Mouse (Mus musculus) CD4-positive helper T cell, adult 2 months (primary cell): Measurements from ENCODE around the gene Slc35f1.

Experiments
- DNase-seq: peaks from one replicate; pipeline ENCODE4 v3.0.0-alpha.2; 2012; ENCODE audit warnings: low read depth, missing footprints, low spot score

Slc35f1 gene

DNA sequence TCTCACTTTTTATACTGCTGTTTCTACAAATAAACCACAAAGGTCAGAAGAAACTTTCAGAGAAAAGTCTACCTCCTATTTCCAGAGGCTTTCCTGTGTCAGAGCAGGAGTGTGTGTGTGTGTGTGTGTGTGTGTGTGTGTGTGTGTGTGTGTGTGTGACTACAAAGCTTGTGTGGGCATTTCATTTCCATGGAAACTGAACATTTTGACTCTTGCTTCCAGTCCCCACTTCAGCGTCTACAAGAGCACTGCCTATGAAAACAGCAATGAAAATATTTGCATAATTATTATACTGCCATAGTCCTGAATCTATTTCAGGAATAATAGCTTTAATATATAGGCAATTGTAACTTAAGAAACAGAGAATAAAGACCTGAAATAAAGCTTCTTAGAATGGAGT, 241.8 kb downstream of the Slc35f1 start:
- no peak for DNase-seq

DNA sequence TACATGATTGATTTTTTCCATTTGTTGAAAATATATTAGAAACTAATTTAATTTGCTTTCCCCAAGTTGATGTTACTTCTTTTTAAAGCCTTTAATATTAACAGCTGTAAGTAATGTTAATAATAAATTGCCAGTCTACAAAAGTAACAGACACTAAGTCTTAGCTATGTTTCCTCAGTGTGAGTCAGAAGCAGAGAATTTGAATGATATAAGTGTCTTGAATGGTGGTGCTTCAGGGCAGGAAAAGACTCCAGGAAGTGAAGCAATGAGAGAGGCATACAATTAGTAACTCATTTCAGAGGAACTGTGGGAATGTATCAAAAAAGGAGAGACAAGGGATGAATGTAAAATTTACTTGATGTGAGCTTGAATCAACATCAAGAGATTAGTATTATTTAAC, 244.3 kb downstream of the Slc35f1 start:
- no peak for DNase-seq

DNA sequence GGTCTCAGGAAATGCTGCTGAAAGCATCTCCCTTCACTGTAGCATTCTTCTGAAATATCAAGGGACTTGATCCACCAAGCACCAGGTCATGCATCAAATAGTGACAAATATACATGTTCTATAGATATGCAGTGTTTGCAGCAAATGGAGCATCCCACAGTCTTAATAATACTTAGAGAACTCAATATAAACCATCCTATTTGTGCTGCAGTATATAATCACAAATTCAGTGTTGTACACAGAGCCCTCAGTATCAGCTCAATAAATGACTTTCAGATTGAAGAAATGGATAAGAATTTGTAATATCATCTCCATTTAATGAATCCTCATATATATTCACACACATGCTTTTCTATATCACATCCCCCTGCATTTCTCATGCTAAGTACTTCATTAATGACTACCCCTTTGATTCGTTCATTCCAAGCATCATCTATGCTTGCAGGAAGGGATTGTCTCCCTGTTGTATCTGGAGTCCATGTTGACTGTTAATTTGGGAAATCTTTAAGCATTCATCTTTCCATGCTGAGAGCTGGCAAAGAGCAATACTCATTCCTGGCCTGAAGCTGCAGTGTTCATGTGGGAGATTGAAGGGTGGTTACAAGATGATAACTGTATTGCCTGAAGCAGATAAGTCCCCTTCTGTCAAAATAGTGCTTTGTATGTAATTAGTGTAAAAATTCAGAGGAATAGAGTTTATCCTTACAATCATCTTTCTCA, 249.9 kb downstream of the Slc35f1 start:
- DNase-seq: no peak

DNA sequence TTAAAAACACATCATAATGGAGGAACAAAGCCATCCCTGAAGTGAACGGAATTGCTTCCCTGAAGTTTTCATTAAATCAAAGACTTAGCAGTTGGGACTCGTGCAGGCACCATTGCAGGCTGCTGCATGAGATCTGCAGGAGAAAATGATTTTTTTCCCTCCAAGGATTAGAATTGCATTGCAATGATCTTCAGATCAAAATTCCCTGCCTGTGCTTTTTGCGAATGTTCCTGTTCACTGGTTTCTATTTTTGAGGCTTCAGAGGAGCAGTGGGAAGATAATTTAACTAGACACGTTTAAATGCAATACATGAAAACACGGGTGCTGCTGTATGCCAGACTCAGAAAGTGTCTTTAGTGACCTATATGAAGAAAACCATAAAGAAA, 250.5 kb downstream of the Slc35f1 start:
- DNase-seq: no peak

DNA sequence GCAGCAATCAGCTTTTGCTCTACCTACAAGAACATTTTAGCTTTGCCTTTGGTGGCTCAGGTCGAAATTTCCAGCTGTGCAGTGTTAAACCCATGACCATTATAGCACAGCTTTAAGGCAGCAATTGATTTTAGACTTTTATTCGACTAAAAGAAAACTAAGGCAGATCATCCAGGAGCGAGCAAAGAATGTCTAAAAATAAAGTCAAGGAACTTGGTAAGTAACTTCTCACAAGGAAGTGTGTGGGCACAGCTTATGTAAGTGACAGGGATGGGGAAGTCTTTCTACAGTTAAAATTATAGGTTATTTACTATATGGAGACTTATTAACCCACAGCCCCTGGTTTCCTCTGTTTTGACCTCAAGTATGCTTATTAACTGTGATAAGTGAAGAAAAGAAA, 262.2 kb downstream of the Slc35f1 start:
- no peak for DNase-seq

DNA sequence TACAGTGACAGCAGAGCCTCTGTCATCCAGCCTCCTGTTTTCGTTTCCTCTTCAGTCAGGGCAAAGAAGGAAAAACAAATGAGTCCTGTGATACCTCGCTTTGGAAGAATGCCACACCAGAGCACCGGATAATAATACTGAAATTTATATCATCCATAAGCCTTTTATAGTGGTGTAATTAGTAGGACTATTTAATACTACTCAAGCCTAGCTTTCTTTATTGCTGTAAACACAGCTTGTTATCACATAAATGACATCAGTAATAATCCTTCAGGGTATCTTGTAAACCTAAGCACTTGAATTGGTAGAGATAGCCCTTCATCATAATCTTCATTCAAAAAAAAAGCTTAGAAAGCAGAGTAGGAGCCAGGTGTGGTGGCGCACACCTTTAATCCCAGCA, 266.4 kb downstream of the Slc35f1 start:
- no peak for DNase-seq

DNA sequence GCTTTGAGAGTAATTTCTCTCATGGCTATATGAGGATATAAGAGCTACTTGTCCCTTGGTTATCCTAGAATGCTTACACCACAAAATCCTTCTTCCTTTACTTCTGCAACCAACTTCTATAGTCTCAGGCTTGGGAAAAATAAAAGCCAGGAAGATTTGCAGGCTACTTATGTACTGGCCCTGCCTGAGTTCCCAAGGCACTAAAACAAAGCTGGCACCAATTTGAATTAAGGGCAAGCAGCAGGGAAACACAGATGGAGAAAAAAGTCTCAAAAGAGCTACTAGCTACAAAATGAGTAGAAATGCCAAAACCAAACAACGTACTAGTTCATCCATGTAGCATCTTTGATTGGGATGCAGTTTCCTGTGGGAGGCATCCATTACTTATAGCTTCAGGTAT, 288.9 kb downstream of the Slc35f1 start:
- DNase-seq: no peak

DNA sequence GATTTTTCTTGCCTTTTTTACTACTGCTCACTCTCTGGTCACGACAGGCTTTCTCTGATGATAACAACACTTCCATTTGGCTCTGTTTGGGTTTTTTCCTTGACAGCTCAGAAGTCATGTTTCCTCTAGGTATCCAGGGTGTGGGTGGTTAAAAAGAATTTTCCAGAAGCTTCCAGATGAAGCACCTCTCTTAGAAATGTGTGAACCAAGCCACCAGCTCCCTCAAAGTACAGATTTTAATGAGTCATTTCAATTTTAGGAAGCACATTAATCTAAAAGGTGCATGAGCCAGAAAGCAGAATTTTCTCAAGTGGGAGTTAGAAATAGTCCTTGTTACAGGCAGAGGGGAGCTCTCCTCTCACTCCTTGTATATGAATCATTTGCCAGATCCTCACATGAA, 292.5 kb downstream of the Slc35f1 start:
- DNase-seq: no peak

DNA sequence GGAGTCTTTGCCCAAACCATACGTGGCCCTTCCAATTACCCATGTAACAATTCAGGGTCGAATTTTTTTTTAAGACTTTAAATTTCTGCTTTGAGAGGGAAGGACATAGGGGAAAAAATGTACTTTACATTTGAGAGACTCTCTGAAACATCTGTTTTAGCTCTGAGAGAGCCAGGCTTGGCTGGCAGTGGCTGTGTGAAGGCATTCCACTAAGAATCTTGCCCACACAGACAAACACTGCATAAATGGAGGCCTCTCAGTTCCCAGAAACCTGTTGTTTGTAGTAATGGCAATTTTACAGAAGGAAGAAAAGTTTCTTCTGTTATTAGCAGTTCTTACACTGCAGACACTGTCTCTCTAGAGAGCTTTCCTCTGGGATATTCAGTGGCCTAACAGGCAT, 301.9 kb downstream of the Slc35f1 start:
- DNase-seq: no peak

DNA sequence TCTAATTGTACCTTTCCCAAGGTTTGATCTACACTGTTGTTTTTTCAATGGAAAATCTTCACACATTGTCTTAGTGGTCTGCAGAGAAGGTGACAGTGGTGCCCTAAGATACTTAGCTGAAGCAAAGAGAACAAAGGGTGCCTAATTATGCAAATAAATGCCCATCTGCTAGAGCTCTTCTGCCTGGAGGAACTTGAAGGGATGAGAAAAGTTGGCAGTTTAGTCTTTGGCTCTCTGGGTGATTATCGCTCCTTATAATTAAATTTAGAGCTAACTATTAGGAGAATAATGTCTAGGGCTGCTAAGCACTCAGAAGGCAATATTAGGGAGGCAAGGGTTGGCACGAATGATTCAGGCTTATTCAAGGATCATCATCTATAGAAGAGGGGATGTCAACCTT, 306.6 kb downstream of the Slc35f1 start:
- DNase-seq: no peak

DNA sequence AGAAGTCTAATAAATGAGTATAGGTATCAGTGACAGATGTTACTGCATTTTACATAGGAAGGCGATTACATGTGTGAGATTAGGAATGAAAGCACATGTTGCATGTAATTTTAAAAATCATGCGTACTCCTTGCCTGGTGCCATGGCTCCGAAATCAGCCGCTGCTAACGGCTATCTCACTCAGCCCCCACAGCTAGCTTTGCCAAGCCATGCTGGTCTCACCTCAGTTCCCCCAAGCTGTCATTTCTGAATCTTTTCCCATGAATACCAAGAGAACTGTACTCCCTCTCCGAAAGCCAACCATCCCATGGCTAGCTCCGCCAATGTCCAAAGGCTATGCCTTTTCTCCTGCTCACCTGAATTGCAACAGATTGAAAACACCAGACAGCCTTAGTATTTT, 310.8 kb downstream of the Slc35f1 start:
- DNase-seq: no peak

DNA sequence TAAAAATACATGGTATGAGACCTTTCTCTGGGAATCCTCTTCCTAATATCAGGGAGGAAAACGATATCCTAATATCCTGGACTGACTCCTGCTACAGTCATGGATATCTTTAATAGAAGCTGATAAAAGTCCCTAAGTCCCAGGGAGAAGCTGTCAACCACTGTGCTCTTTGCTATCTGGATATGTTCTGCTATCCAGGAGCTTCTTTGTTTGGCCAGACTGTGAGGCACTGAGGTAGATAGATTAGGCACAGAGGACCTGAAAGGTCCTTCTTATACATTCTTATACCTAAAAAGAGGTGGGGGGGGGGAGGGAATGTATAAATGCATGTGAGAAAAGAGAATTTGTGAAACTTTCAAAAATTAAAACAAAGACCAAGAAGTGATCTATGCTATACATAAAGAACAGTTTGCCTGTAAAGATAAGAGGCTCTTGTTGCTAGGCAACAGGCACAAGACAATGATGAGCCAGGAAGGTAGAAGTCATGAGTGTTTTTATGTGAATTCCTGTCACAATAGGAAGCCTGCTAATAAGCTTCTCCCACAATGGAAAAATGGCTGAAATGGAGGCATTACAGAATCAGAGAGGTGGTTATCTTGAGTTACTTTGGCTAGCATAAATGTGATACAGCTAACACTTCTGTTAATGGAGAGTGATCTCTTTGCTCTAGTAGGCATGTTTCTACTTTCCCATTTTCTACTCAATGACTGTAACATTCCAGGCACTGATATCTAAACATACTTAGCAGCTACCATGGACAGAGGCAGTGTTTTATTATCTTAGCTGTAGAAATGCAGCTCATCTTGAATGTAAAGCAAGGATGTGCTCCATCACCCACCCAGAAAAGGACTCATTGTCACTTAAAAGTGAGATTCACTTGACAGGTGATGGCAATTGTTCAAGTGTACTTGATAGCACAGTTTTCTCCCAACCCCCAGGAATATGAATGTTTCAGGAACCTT, 316.2 kb downstream of the Slc35f1 start:
- DNase-seq: no peak

DNA sequence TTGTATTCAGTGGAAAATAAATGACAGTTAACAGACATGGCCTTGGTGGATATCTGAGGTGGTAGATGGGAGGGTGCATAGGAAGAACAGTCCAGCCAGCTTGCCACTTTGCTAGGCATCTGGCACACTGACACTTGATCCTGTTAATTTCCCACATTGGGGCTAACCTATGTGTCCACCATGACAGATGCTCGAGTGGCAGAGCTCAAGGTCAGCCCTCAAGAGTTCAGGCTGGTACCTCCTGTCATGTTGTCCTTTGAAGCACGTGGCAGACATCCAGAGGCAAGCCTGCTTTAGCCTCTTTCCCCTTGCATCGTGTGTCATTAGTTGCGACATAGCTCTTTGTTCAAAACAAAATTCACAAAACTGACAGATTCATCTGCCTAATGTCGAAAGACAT, 323.5 kb downstream of the Slc35f1 start:
- no peak for DNase-seq

DNA sequence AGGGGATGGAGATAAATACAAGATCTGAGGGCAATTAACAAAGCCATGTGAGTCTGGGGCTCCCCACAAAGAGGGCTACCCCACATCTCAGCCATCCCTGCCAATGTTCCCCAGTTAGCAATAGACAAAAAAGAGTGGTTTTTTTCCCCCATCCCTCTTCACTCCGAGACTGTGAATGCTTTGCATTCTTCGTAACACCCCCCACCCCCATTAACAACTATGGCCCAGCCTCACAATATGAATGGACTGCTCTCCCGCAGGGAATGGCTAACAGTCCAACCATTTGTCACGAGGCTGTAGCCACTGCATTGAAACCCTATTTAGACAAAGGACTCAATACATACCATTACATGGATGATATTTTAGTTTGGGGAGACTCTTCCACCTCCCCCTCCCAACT, 338.1 kb downstream of the Slc35f1 start:
- no peak for DNase-seq

DNA sequence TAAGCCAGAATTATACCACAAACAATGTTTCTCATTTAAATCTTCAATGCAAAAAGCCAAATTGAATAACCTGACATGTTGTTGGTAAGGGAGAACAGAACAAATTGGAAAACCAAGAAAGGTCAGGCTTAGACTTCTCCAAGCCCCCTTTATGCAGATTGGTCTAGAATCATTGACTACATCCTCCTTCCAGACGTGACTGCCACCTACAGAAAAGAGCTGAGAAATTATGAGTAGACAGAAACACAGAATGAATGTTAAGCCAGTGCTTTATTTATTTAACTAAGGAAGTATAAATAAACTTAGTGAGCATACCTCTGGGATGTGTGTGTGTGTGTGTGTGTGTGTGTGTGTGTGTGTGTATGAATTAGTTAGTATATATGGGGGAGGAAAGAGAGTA, 344.9 kb downstream of the Slc35f1 start:
- no peak for DNase-seq

DNA sequence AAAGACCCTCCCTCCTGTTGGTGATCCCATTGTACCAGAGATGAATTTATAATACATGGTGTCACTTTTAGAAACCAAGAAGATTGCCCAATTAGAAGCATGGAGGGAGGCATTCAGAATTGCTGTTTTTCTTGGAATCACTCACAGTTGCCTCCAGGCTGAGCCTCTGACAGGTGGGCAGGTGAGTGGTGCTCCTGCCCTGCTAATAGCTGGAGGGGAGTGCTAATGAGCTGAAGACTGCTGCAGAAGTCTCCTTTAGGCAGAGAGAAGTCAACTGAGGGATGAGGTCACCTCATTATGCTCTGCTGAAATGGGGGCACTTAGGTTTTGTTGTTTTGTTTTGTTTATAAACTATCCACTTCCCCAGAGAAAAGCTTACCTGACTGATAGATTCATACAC, 355.6 kb downstream of the Slc35f1 start:
- DNase-seq: no peak

DNA sequence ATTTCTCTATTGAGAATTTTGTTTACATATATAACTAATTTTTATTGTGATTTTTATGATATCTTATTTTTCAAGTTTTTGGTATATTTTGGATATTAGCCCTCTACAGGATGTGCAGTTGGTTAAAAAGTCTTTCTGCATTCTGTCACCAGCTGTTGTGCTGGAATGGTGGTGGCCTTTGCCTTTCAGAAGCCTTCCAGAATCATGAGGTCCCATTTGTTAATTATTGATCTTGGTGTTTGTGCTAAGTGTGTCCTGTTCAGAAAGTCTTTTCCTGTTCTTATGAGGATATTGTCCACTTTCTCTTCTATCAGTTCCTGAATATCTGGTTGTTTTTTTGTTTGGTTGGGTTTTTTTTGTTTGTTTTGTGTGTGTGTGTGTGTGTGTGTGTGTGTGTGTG, 362.2 kb downstream of the Slc35f1 start:
- DNase-seq: no peak

DNA sequence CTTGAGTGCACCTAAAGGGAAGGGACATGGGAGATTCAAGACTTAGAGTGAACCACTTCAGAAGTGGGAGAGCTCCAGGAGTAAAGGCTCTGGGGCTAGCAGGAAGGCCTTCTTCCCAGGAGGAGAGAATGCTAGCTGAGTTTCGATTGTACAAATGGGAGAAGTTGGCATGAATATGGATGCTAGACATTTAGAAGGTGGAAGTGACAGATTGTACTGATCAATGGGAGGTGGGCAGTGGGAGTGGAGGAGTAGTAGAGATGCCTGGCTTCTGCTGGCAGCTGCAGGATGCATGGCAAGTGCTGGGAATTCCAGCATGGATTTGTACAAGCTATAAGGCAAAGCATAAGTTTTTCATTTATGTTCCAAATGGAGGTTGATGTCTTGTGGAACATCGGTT, 370.4 kb downstream of the Slc35f1 start:
- DNase-seq: no peak

DNA sequence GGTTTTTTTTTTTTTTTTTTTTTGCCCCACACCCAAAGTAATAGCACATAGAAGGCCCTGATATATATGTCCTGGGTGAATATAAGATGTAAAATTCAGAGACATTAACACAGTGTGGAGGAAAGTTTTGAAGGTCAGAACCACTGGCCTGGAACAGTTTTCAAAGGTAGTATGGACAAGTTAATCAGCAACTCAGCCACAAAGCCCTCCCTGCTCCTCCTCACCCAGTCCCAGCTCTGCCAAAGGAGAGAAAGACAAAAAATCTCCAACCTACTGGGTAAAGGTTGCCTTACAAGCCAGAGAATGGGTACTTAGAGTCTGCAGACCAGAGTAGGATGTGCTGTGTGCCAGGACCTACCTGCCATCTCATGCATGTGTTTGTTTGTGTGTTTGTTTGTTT, 372.4 kb downstream of the Slc35f1 start:
- no peak for DNase-seq

DNA sequence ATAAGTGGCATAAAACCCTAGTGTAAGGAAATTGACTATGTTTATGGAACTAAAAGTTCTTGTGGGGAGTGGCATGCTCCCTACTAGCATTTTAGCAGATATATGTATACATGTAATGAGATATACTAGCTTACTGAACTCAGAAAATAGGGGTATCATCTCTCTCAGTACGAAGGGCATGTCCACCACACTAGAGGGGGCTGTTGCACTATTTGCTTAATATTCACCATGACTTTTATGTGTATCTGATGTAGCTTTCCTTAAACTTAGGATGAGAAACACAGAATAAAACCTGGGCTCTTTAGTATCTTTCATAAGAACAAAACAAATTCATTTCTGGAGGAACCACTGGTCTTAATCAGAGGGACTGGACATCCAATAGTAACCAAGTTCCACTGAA, 397.5 kb downstream of the Slc35f1 start:
- DNase-seq: no peak

DNA sequence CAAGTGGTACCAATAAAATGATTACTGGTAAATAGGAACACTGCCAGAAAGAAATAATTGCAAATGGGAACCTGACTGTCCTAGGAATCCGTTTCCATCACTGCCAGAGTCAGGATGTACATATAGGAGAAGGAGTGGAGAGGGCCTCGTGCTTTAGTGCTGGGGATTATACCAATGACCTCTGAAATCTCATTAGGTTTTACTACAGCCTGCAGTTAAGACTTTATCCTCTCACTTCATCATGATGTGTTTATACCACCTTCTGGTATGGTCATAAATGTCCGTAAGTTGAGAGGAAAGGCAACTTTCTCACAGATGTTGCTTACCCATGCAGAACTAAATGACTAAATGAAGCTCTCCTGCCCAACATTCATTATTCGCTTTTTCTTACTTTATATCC, 401.2 kb downstream of the Slc35f1 start:
- no peak for DNase-seq

DNA sequence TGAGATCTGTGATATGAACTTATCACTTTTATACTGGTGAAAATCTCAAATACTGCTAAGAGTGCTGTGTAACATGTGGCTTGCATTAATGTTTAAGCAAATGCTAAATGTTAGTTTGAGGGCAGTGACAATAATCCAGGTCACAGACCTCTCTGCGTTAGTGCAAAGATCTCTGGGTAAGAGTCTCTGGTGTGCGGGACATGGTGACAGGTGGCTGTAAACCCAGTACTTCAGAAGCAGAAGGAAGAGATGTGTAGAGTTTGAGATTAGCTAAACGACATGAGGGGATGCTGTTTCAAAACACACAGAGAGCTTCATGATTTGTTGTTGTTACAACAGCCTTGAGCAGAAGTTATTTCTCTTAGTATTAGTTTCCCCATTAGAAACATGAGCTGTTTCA, 406.1 kb downstream of the Slc35f1 start:
- no peak for DNase-seq

DNA sequence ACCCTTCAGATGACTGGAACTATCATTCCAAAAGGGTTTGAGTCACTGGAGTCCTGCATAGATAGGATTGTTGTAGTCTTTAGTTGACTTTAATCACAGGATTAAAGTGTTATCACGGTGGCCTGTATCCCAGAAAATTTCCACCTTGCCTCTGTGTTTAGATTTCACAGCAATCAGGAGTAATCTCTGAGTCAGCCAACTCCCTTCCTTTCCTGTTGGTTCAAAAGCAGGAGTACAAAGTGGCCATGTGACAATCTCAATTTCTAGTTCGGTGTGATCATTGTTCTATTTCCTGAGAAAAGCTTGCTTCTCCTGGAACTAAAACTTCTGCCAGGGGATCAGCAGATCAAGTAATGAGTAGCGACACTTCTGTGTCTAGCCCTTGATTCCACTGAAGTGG, 410.5 kb downstream of the Slc35f1 start:
- no peak for DNase-seq
